Mouse (Mus musculus) MEL (cell line): ENCODE results near the gene Chl1.

Experiments used
- CTCF ChIP-seq, 3 experiments: IDR thresholded peaks in 2 of 3; conservative IDR thresholded peaks in 1 of 3; 2 replicates each; pipeline ENCODE4 v1.5.1; 2011 to 2012; ENCODE audit warnings: low read length in 3 of 3, low read depth in 2 of 3, mild to moderate bottlenecking in 2 of 3, improper control_type of control experiment in 1 of 3, inconsistent platforms in 1 of 3, mixed read lengths in 1 of 3, moderate library complexity in 1 of 3; ENCODE audit not compliant: control insufficient read depth in 1 of 3, insufficient read depth in 1 of 3, poor library complexity in 1 of 3, severe bottlenecking in 1 of 3
- MAX ChIP-seq: IDR thresholded peaks from 2 replicates; pipeline ENCODE4 v1.6.1; 2011; ENCODE audit warnings: low read length, improper control_type of control experiment
- POLR2A ChIP-seq, 2 experiments: IDR thresholded peaks; 2 replicates each; pipeline ENCODE4 v1.6.1; 2011 to 2012; ENCODE audit warnings: low read length in 2 of 2, mild to moderate bottlenecking in 2 of 2, control low read depth in 1 of 2, improper control_type of control experiment in 1 of 2, low read depth in 1 of 2, moderate library complexity in 1 of 2; ENCODE audit not compliant: control insufficient read depth in 1 of 2, insufficient read depth in 1 of 2, poor library complexity in 1 of 2
- RCOR1 ChIP-seq: IDR thresholded peaks from 2 replicates; pipeline ENCODE4 v1.6.1; 2012; ENCODE audit warnings: low read depth, mild to moderate bottlenecking, inconsistent platforms, low read length, improper control_type of control experiment

- TF ChIP-seq CTCF (IDR thresholded peaks at IDR 0.05 in 2 of 3, conservative IDR thresholded peaks at IDR 0.05 in 1 of 3; ENCODE audit: control insufficient read depth in 1 of 3, insufficient read depth in 1 of 3, low read depth in 2 of 3, low read length in 3 of 3, poor library complexity in 1 of 3, severe bottlenecking in 1 of 3) = no peak
- TF ChIP-seq RCOR1 = no peak
- no peak for TF ChIP-seq MAX
- no peak for TF ChIP-seq POLR2A (IDR thresholded peaks at IDR 0.05; ENCODE audit: control insufficient read depth in 1 of 2, insufficient read depth in 1 of 2, low read depth in 1 of 2, low read length in 2 of 2, poor library complexity in 1 of 2)
Measured at GRCm38 (mm10) chr6:103511290-103511971, 1.0 kb downstream of the Chl1 start.
